Mouse (Mus musculus) brain, embryonic 14.5 days (tissue): ENCODE results near the gene Rbms1.

ENCODE experiments used
- CTCF ChIP-seq: fragments of 200-500 bp; IDR thresholded peaks from 2 replicates; pipeline ENCODE4 v1.5.1; 2012; ENCODE audit warnings: inconsistent platforms, mild to moderate bottlenecking, moderate library complexity, borderline replicate concordance; ENCODE audit not compliant: insufficient read depth, insufficient read length; ENCODE audit errors: extremely low read depth
- POLR2A ChIP-seq: fragments of 200-500 bp; IDR thresholded peaks from 2 replicates; pipeline ENCODE4 v1.6.1; 2012; ENCODE audit warnings: mild to moderate bottlenecking, inconsistent platforms, borderline replicate concordance; ENCODE audit not compliant: poor library complexity, insufficient read depth, insufficient read length, severe bottlenecking; ENCODE audit errors: extremely low read depth

DNA sequence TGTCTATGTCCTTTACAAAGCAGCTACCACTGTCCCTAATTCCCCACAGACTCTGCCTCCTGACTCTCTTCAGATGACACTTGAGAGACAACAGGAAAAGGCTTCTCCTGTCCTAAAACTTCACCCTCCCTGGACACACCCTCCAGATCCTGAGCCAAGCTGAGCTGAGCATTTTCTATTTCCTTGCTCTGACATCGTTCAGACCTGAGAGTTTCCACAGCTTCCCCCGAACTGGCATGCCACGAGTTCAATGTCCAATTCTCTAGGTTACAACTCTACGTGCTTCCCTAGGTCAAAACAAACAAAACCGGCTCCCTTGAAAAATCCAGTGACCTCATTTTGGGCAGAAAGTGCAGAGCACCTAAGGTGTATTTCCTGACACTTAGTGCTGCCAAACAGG is 98.0 kb downstream of the Rbms1 start:
- no peak for TF ChIP-seq CTCF
- TF ChIP-seq POLR2A: no peak
